Mouse (Mus musculus) stomach, embryonic 16.5 days (tissue): Measurements from ENCODE around the gene Rad18. TPM values are rescaled to one million over a fixed set of nuclear protein-coding genes. Genes with fewer than 3 reads are reported as not detected.
"Not testable (repeated sequence)": the region's sequence is repeated elsewhere in the genome, so short reads cannot be mapped to it uniquely, and the experiment has no call there.

Experiments
- ATAC-seq: fragments of 200-750 bp; cut with Nextera tagmentation; 2 replicates; pipeline ENCODE4 v1.8.0; 2017; ENCODE audit warnings: moderate number of reproducible peaks, moderate TSS enrichment; ENCODE audit not compliant: insufficient read depth, low FRiP score
- H3K27ac ChIP-seq: fragments of 300-500 bp; sonication (generic); 2 replicates; pipeline ENCODE4 v1.5.1; 2014; ENCODE audit warnings: low read length
- H3K27me3 ChIP-seq: fragments of 300-500 bp; sonication (generic); 2 replicates; pipeline ENCODE4 v1.6.1; 2014; ENCODE audit warnings: low read length, control low read depth, mixed read lengths; ENCODE audit not compliant: control insufficient read depth, insufficient read depth
- H3K36me3 ChIP-seq: fragments of 300-500 bp; sonication (generic); 2 replicates; pipeline ENCODE4 v1.6.1; 2014; ENCODE audit warnings: low read length; ENCODE audit not compliant: control insufficient read depth, insufficient read depth
- H3K4me1 ChIP-seq: fragments of 300-500 bp; sonication (generic); 2 replicates; pipeline ENCODE4 v1.6.1; 2014; ENCODE audit warnings: low read length, control low read depth, mixed read lengths; ENCODE audit not compliant: control insufficient read depth, insufficient read depth
- H3K4me2 ChIP-seq: fragments of 300-500 bp; sonication (generic); 2 replicates; pipeline ENCODE4 v1.6.1; 2014; ENCODE audit warnings: low read depth, low read length, mixed read lengths
- H3K4me3 ChIP-seq: fragments of 300-500 bp; sonication (generic); replicated peaks from 2 replicates; pipeline ENCODE4 v1.5.1; 2014; ENCODE audit warnings: mild to moderate bottlenecking, low read length
- H3K9ac ChIP-seq: fragments of 300-500 bp; sonication (generic); 2 replicates; pipeline ENCODE4 v1.6.1; 2014; ENCODE audit warnings: low read length
- H3K9me3 ChIP-seq: fragments of 300-500 bp; sonication (generic); replicated peaks from 2 replicates; pipeline ENCODE4 v1.6.1; 2016; ENCODE audit warnings: low read length, control low read depth; ENCODE audit not compliant: control insufficient read depth
- WGBS: fragments of 180-500 bp; shearing (Covaris S2); extraction: QIAGEN DNeasy Blood & Tissue Kit; methylation state at CpG from one replicate; pipeline ENCODE4 v1.1.7; 2014; 5-methylcytosine and 5-hydroxymethylcytosine counted together
- polyA plus RNA-seq: library from polyadenylated mRNA; unstranded; fragments of >200 nt; fragmentation: Nextera tagmentation; extraction: Ambion mirVana; gene quantifications from 2 replicates; pipeline ENCODE4 v1.2.1, GENCODE M21; 2015

Gene Rad18
- polyA plus RNA-seq, 1 experiment from 2014 or later: 30.2 TPM

DNA sequence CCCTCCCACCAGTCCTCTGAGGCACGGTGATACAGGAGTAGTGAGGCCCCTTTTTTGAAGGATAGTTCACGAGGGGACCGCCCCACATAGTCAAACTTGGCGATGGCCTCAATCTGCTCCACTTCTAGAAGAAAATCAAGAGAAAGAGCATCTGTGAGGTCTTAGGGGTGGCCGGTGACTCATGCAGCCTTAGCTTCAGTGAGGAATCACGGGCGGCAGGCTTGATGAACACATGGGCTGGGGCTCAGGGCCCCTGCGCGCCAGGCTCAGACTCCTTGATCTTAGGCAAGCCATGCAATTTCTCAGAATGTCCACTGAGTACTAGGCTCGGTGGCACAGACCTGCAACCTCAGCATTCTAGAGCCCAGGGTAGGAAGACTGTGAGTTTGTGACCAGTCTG, 34.9 kb upstream of the Rad18 start:
- H3K9me3 ChIP-seq: 0 out of 2 replicates have a peak, but pooled peaks cover 4% of the 10 kb centered on the region
- H3K27me3 ChIP-seq: no peaks in the 10 kb centered on the region
- no peak overlapping the region for H3K9ac ChIP-seq
- H3K4me2 ChIP-seq: no peak overlapping the region
- no peak overlapping the region for H3K27ac ChIP-seq
- 0 out of 2 replicates have a peak, but pooled peaks cover 5% of the 10 kb centered on the region for H3K4me1 ChIP-seq
- no peak overlapping the region for H3K4me3 ChIP-seq
- WGBS: 93% methylated on average over 10 of the region's 10 CpGs
- ATAC-seq: no peak
- peaks cover 11% of the 10 kb centered on the region; the same call in 1 of the 2 replicates for H3K36me3 ChIP-seq

DNA sequence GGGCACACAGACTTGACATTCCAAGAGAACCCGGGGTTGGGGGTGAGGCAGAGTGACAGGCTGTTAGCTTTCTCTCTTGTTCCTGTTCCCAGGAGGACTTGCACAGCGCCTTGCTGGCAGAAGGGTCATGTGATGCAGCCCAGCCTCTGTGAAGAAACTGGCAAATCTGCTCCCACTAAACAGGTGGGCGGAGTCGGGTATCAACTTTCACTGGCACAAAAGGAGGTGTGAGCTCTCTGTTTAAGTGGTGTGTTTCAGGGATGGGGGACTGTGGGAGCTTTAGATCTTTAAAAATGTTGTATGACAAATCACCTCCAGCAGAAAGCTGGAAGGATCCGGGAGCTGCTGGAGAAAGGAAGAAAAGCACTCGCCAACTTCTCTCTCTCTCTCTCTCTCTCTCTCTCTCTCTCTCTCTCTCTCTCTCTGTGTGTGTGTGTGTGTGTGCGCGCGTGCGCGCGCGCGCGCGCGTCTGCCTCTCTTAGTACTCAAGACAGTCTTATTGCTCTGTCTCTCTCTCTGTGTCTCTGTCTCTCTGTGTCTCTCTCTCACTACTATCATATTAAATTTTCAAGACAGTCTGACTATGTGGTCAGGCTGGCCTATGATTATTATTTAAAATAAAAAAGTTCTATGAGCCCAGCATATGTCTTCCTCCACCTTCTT, 32.4 kb upstream of the Rad18 start:
- Histone ChIP-seq H3K4me1 (0 out of 2 replicates have a peak, but pooled peaks cover 5% of the 10 kb centered on the region), H3K36me3 (peaks cover 11% of the 10 kb centered on the region; the same call in 1 of the 2 replicates), H3K9me3 (0 out of 2 replicates have a peak, but pooled peaks cover 4% of the 10 kb centered on the region), H3K9ac (peak overlapping the region; percentile 41), H3K27me3 (no peaks in the 10 kb centered on the region), H3K4me2 (peak overlapping the region; percentile 42), H3K27ac (peak overlapping the region; percentile 59), H3K4me3 (peak overlapping the region; percentile 35)
- peak; percentile 92 for ATAC-seq
- WGBS: 5% methylated on average over 17 of the region's 17 CpGs

DNA sequence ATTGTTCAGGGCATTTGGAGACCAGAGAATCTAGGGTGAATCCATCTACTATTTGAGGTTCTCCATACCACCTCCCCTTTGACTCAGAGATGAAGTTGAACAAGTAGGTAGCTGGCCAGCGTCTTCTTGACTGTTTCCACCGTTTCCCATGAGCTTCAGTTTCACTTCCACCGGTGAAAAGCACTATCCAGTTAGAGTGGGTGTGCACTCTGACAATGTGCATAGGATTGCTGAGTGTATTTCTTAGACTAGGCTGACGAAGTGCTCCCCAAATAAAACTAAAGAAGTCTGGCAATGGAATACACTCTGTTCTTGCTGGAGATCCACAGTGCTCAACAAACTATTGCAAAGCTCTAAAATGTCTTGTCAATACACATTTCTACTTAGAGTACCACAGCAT, 29.0 kb upstream of the Rad18 start:
- peaks cover 7% of the 10 kb centered on the region; the same call in 1 of the 2 replicates for H3K36me3 ChIP-seq
- H3K4me2 ChIP-seq: no peak overlapping the region
- WGBS: 81% methylated on average over 4 of the region's 4 CpGs
- no peaks in the 10 kb centered on the region for H3K9me3 ChIP-seq
- H3K4me3 ChIP-seq: no peak overlapping the region
- 0 out of 2 replicates have a peak, but pooled peaks cover 5% of the 10 kb centered on the region for H3K4me1 ChIP-seq
- ATAC-seq: no peak
- no peaks in the 10 kb centered on the region for H3K27me3 ChIP-seq
- no peak overlapping the region for H3K9ac ChIP-seq
- H3K27ac ChIP-seq: no peak overlapping the region

DNA sequence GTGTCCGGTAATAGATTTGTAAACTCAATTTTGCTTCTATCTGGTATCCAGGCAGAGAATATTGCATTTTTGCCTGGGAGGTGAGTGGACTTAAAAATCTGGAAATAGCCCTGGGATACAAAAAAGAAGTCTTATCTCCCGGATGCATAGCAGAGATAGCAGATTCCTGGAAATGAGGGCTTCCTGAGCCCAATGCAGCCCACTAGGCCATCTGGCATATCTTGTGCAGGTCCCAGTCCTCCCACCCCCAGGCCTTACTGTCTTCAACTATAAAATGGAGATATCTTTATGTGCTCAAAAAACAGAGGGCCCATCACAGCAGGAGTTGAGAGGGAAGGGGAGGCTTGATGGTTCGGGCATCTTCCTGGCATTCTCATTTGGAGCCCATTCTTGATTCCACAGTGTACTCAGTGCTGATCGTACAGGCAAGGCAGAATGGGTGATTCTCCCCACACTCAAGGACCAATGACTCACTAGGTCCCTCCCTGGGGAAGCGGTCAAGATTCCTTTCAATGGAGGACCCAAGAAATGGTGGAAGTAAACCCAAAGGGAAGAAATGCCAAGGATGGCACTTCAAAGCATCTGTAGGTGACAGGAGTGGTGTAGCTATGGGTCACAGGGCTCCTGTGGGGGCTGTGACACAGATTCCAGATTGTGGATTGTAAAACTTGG, 24.1 kb upstream of the Rad18 start:
- Histone ChIP-seq H3K4me3 (no peak overlapping the region), H3K27me3 (no peaks in the 10 kb centered on the region), H3K9me3 (no peaks in the 10 kb centered on the region), H3K9ac (no peak overlapping the region), H3K4me2 (no peak overlapping the region), H3K4me1 (no peaks in the 10 kb centered on the region), H3K27ac (no peak overlapping the region), H3K36me3 (no peaks in the 10 kb centered on the region)
- WGBS: 91% methylated on average over 5 of the region's 5 CpGs
- ATAC-seq: no peak

DNA sequence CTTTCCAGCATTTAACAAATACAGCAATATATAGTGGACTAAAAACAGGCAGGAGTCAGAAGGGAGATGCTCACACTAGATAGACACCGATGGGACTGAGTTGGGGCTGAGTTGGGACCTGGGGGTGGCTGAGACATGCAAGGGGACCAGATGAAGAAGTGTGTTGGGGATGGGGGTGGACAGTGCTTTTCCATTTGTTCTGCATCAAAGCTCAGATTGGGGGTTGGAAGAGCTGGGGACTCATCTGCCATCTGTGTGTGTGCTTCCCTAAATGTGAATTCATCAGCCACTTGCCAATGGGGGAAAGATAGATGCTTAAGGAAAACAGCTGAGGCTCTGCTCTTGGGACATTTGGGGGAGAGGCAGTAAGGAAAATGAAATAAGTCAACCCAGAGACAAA, 23.5 kb upstream of the Rad18 start:
- Histone ChIP-seq H3K36me3 (no peaks in the 10 kb centered on the region), H3K4me2 (no peak overlapping the region), H3K9me3 (no peaks in the 10 kb centered on the region), H3K4me1 (no peaks in the 10 kb centered on the region), H3K27ac (no peak overlapping the region), H3K9ac (no peak overlapping the region), H3K27me3 (no peaks in the 10 kb centered on the region), H3K4me3 (no peak overlapping the region)
- 96% methylated on average over 1 of the region's 1 CpGs for WGBS
- ATAC-seq: no peak

GRCm38 (mm10) chr6:112717168-112717567, 20.7 kb upstream of the Rad18 start:
- H3K9me3 ChIP-seq: no peaks in the 10 kb centered on the region
- no peaks in the 10 kb centered on the region for H3K36me3 ChIP-seq
- H3K27ac ChIP-seq: no peak overlapping the region
- no peak for ATAC-seq
- 40% methylated on average over 5 of the region's 5 CpGs for WGBS
- H3K4me1 ChIP-seq: no peaks in the 10 kb centered on the region
- H3K9ac ChIP-seq: no peak overlapping the region
- no peaks in the 10 kb centered on the region for H3K27me3 ChIP-seq
- H3K4me3 ChIP-seq: no peak overlapping the region
- no peak overlapping the region for H3K4me2 ChIP-seq

GRCm38 (mm10) chr6:112713951-112714350, 17.5 kb upstream of the Rad18 start:
- Histone ChIP-seq H3K9ac (no peak overlapping the region), H3K27me3 (no peaks in the 10 kb centered on the region), H3K27ac (no peak overlapping the region), H3K4me2 (no peak overlapping the region), H3K4me1 (no peaks in the 10 kb centered on the region), H3K9me3 (no peaks in the 10 kb centered on the region), H3K36me3 (no peaks in the 10 kb centered on the region), H3K4me3 (no peak overlapping the region)
- 83% methylated on average over 3 of the region's 3 CpGs for WGBS
- no peak for ATAC-seq

DNA sequence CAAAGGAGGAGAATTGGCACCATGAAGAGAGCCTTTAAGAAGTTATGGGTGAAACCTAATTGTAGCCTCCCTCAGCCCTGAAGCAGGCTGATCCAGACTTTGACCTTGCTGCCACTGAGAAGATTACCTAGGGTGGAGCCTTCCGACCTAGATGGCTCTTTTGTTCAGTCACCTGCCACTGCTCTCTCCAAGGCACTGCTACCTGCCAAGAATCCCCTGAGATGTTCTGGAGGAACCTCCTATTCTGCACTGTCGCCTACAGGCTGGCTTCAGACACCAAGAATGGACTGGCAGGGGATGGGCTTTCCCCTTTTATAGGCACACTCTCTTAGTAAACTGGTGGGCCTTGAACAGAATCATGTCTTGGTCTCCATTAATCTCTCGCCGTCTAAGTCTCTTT, 5.8 kb upstream of the Rad18 start:
- not testable (repeated sequence) for H3K27me3 ChIP-seq, H3K4me3 ChIP-seq, H3K27ac ChIP-seq, H3K4me1 ChIP-seq, H3K4me2 ChIP-seq, H3K9me3 ChIP-seq, H3K9ac ChIP-seq, H3K36me3 ChIP-seq, ATAC-seq
- 71% methylated on average over 4 of the region's 4 CpGs for WGBS

GRCm38 (mm10) chr6:112700392-112700791, 3.9 kb upstream of the Rad18 start:
- no peak for ATAC-seq
- Histone ChIP-seq H3K4me2 (no peak overlapping the region), H3K4me3 (no peak overlapping the region), H3K36me3 (no peaks in the 10 kb centered on the region), H3K27ac (no peak overlapping the region), H3K27me3 (no peaks in the 10 kb centered on the region), H3K9me3 (no peaks in the 10 kb centered on the region), H3K9ac (no peak overlapping the region), H3K4me1 (peaks cover 7% of the 10 kb centered on the region; the same call in 1 of the 2 replicates)
- WGBS: 0% methylated on average over 1 of the region's 1 CpGs
